Mouse (Mus musculus) liver, embryonic 14.5 days (tissue): ENCODE data around the gene Ophn1.

Experiments
- CTCF ChIP-seq: IDR thresholded peaks from 2 replicates; pipeline ENCODE4 v1.5.1; 2016; ENCODE audit warnings: antibody characterized with exemption, low read depth, control low read depth
- EP300 ChIP-seq: IDR thresholded peaks from 2 replicates; pipeline ENCODE4 v1.6.1; 2016; ENCODE audit warnings: antibody characterized with exemption, low read depth

GRCm38 (mm10) chrX:98936707-98937554 is 46.1 kb upstream of the Ophn1 start:
- TF ChIP-seq CTCF (no peak), EP300 (no peak)
